Mouse (Mus musculus) heart, embryonic 15.5 days (tissue): Measurements from ENCODE around the gene S1pr4. TPM values are rescaled to one million over a fixed set of nuclear protein-coding genes. Genes with fewer than 3 reads are reported as not detected.

Source experiments
- ATAC-seq: fragments of 200-750 bp; cut with Nextera tagmentation; replicated peaks from 2 replicates; pipeline ENCODE4 v1.8.0; 2017; ENCODE audit warnings: low read depth, moderate TSS enrichment; ENCODE audit not compliant: insufficient number of reproducible peaks, insufficient read depth, low FRiP score
- H3K27ac ChIP-seq: fragments of 300-500 bp; sonication (generic); 2 replicates; pipeline ENCODE4 v1.5.1; 2015; ENCODE audit warnings: mild to moderate bottlenecking, inconsistent platforms
- H3K27me3 ChIP-seq: fragments of 300-500 bp; sonication (generic); 2 replicates; pipeline ENCODE4 v1.6.1; 2015; ENCODE audit warnings: inconsistent platforms
- H3K36me3 ChIP-seq: fragments of 300-500 bp; sonication (generic); 2 replicates; pipeline ENCODE4 v1.6.1; 2015; ENCODE audit warnings: mild to moderate bottlenecking, inconsistent platforms
- H3K4me1 ChIP-seq: fragments of 300-500 bp; sonication (generic); replicated peaks from 2 replicates; pipeline ENCODE4 v1.6.1; 2015; ENCODE audit warnings: inconsistent platforms
- H3K4me2 ChIP-seq: fragments of 300-500 bp; sonication (generic); 2 replicates; pipeline ENCODE4 v1.6.1; 2015; ENCODE audit warnings: inconsistent platforms, mild to moderate bottlenecking, moderate library complexity
- H3K4me3 ChIP-seq: fragments of 300-500 bp; sonication (generic); 2 replicates; pipeline ENCODE4 v1.5.1; 2015; ENCODE audit warnings: mild to moderate bottlenecking, inconsistent platforms
- H3K9ac ChIP-seq: fragments of 300-500 bp; sonication (generic); 2 replicates; pipeline ENCODE4 v1.6.1; 2015; ENCODE audit warnings: mild to moderate bottlenecking, inconsistent platforms
- H3K9me3 ChIP-seq: fragments of 300-500 bp; sonication (generic); replicated peaks from 2 replicates; pipeline ENCODE4 v1.6.1; 2016; ENCODE audit warnings: inconsistent platforms
- WGBS: fragments of 180-500 bp; shearing (Covaris S2); methylation state at CpG from one replicate; pipeline ENCODE4 v1.1.7; 2015; ENCODE audit warnings: mixed read lengths; 5-methylcytosine and 5-hydroxymethylcytosine counted together
- polyA plus RNA-seq: library from polyadenylated mRNA; unstranded; fragments of >200 nt; fragmentation: Nextera tagmentation; extraction: Ambion mirVana; gene quantifications from 2 replicates; pipeline ENCODE4 v1.2.1, GENCODE M21; 2015

Gene S1pr4
- polyA plus RNA-seq, 1 experiment from 2014 or later = 0.47 TPM

- Histone ChIP-seq H3K27ac (no peak overlapping the region), H3K9ac (no peak overlapping the region), H3K4me1 (peaks cover 30% of the 10 kb centered on the region), H3K4me2 (no peak overlapping the region), H3K4me3 (no peak overlapping the region), H3K9me3 (no peaks in the 10 kb centered on the region), H3K36me3 (no peaks in the 10 kb centered on the region), H3K27me3 (no peaks in the 10 kb centered on the region)
- no peak for ATAC-seq
- WGBS = 67% methylated on average over 3 of the region's 3 CpGs
Measured at GRCm38 (mm10) chr10:81538321-81539048, 38.6 kb upstream of the S1pr4 start.

GRCm38 (mm10) chr10:81537429-81537828 is 37.5 kb upstream of the S1pr4 start:
- H3K36me3 ChIP-seq = peaks cover 3% of the 10 kb centered on the region; the same call in 1 of the 2 replicates
- WGBS = 84% methylated on average over 2 of the region's 2 CpGs

GRCm38 (mm10) chr10:81536734-81537133 is 36.8 kb upstream of the S1pr4 start:
- no peaks in the 10 kb centered on the region for H3K27me3 ChIP-seq
- no peak overlapping the region for H3K4me2 ChIP-seq
- ATAC-seq = no peak
- H3K4me3 ChIP-seq = no peak overlapping the region
- 74% methylated on average over 6 of the region's 6 CpGs for WGBS
- H3K36me3 ChIP-seq = peaks cover 4% of the 10 kb centered on the region
- no peak overlapping the region for H3K27ac ChIP-seq
- H3K4me1 ChIP-seq = peaks cover 15% of the 10 kb centered on the region
- no peaks in the 10 kb centered on the region for H3K9me3 ChIP-seq
- H3K9ac ChIP-seq = no peak overlapping the region

More at GRCm38 (mm10) chr10:81537429-81537828, 37.5 kb upstream of the S1pr4 start:
- ATAC-seq = no peak
- no peak overlapping the region for H3K4me3 ChIP-seq
- no peak overlapping the region for H3K9ac ChIP-seq
- H3K27ac ChIP-seq = no peak overlapping the region
- no peaks in the 10 kb centered on the region for H3K27me3 ChIP-seq
- H3K9me3 ChIP-seq = no peaks in the 10 kb centered on the region
- peaks cover 22% of the 10 kb centered on the region for H3K4me1 ChIP-seq
- no peak overlapping the region for H3K4me2 ChIP-seq

GRCm38 (mm10) chr10:81534826-81535225 is 34.9 kb upstream of the S1pr4 start:
- no peak overlapping the region for H3K4me2 ChIP-seq
- no peak overlapping the region for H3K9ac ChIP-seq
- no peak overlapping the region for H3K27ac ChIP-seq
- WGBS = 70% methylated on average over 16 of the region's 16 CpGs
- no peaks in the 10 kb centered on the region for H3K9me3 ChIP-seq
- peaks cover 9% of the 10 kb centered on the region for H3K4me1 ChIP-seq
- no peaks in the 10 kb centered on the region for H3K27me3 ChIP-seq
- peaks cover 21% of the 10 kb centered on the region for H3K36me3 ChIP-seq
- no peak overlapping the region for H3K4me3 ChIP-seq
- ATAC-seq = no peak

GRCm38 (mm10) chr10:81526779-81527178 is 26.8 kb upstream of the S1pr4 start:
- Histone ChIP-seq H3K27me3 (no peaks in the 10 kb centered on the region), H3K4me2 (no peak overlapping the region), H3K9ac (no peak overlapping the region), H3K27ac (no peak overlapping the region), H3K9me3 (no peaks in the 10 kb centered on the region), H3K4me1 (peaks cover 15% of the 10 kb centered on the region), H3K4me3 (no peak overlapping the region), H3K36me3 (peaks cover 26% of the 10 kb centered on the region)
- 15% methylated on average over 14 of the region's 14 CpGs for WGBS
- no peak; the same call in 1 of the 2 replicates for ATAC-seq

- Histone ChIP-seq H3K9ac (no peak overlapping the region), H3K9me3 (no peaks in the 10 kb centered on the region), H3K4me3 (no peak overlapping the region), H3K4me1 (peaks cover 15% of the 10 kb centered on the region), H3K4me2 (no peak overlapping the region), H3K36me3 (peaks cover 12% of the 10 kb centered on the region; the same call in 1 of the 2 replicates), H3K27me3 (no peaks in the 10 kb centered on the region), H3K27ac (no peak overlapping the region; the same call in 1 of the 2 replicates)
- 45% methylated on average over 12 of the region's 13 CpGs for WGBS
- no peak for ATAC-seq
Measured at GRCm38 (mm10) chr10:81525017-81525694, 25.2 kb upstream of the S1pr4 start.

GRCm38 (mm10) chr10:81524051-81524605 is 24.2 kb upstream of the S1pr4 start, which contains the start of gene Gna15:
TSS of gene Gna15 (minus strand) at chr10:81524225.
- WGBS = 17% methylated on average over 9 of the region's 9 CpGs
- Histone ChIP-seq H3K36me3 (peaks cover 2% of the 10 kb centered on the region; the same call in 1 of the 2 replicates), H3K4me2 (peak within 1 kb of the TSS; percentile 46), H3K4me3 (peak within 1 kb of the TSS; percentile 15), H3K9ac (no peak within 1 kb of the TSS), H3K27ac (peak within 1 kb of the TSS; percentile 21), H3K27me3 (no peaks in the 10 kb centered on the region), H3K9me3 (no peaks in the 10 kb centered on the region), H3K4me1 (peaks cover 15% of the 10 kb centered on the region)
- ATAC-seq = peak; percentile 45

- peak overlapping the region; percentile 21 for H3K27ac ChIP-seq
Measured at GRCm38 (mm10) chr10:81523570-81523969, 23.6 kb upstream of the S1pr4 start.

GRCm38 (mm10) chr10:81523142-81523541 is 23.2 kb upstream of the S1pr4 start:
- no peak overlapping the region for H3K9ac ChIP-seq
- H3K36me3 ChIP-seq = no peaks in the 10 kb centered on the region
- H3K27ac ChIP-seq = no peak overlapping the region
- H3K9me3 ChIP-seq = no peaks in the 10 kb centered on the region
- H3K4me2 ChIP-seq = 0 out of 2 replicates have a peak overlapping the region, but pooled peaks have one; percentile 46
- ATAC-seq = no peak
- peaks cover 15% of the 10 kb centered on the region for H3K4me1 ChIP-seq
- 61% methylated on average over 6 of the region's 6 CpGs for WGBS
- 0 out of 2 replicates have a peak overlapping the region, but pooled peaks have one; percentile 15 for H3K4me3 ChIP-seq
- H3K27me3 ChIP-seq = no peaks in the 10 kb centered on the region

More at GRCm38 (mm10) chr10:81523570-81523969, 23.6 kb upstream of the S1pr4 start:
- H3K27me3 ChIP-seq = no peaks in the 10 kb centered on the region
- H3K4me3 ChIP-seq = peak overlapping the region; percentile 15
- H3K9ac ChIP-seq = no peak overlapping the region
- no peak for ATAC-seq
- H3K9me3 ChIP-seq = no peaks in the 10 kb centered on the region
- no peaks in the 10 kb centered on the region for H3K36me3 ChIP-seq
- H3K4me2 ChIP-seq = peak overlapping the region; percentile 46
- WGBS = 13% methylated on average over 19 of the region's 19 CpGs
- H3K4me1 ChIP-seq = peaks cover 15% of the 10 kb centered on the region

- H3K36me3 ChIP-seq = no peaks in the 10 kb centered on the region
- H3K27ac ChIP-seq = no peak overlapping the region
- no peak overlapping the region for H3K9ac ChIP-seq
- H3K9me3 ChIP-seq = no peaks in the 10 kb centered on the region
- H3K4me1 ChIP-seq = peaks cover 14% of the 10 kb centered on the region
- no peak overlapping the region for H3K4me2 ChIP-seq
- ATAC-seq = no peak
- no peak overlapping the region for H3K4me3 ChIP-seq
- 60% methylated on average over 3 of the region's 3 CpGs for WGBS
- H3K27me3 ChIP-seq = no peaks in the 10 kb centered on the region
Measured at GRCm38 (mm10) chr10:81519978-81520365, 20.0 kb upstream of the S1pr4 start.

- 60% methylated on average over 6 of the region's 6 CpGs for WGBS
- H3K9me3 ChIP-seq = no peaks in the 10 kb centered on the region
- H3K4me2 ChIP-seq = no peak overlapping the region
- no peaks in the 10 kb centered on the region for H3K36me3 ChIP-seq
- H3K9ac ChIP-seq = no peak overlapping the region
- ATAC-seq = no peak
- H3K27me3 ChIP-seq = no peaks in the 10 kb centered on the region
- peaks cover 11% of the 10 kb centered on the region for H3K4me1 ChIP-seq
- H3K4me3 ChIP-seq = no peak overlapping the region
- no peak overlapping the region for H3K27ac ChIP-seq
Measured at GRCm38 (mm10) chr10:81519227-81519977, 19.5 kb upstream of the S1pr4 start.
